Mouse (Mus musculus): ENCODE measurements around the gene Tmem218. TPM values are rescaled to one million over a fixed set of nuclear protein-coding genes. Genes with fewer than 3 reads are reported as not detected.

The Tmem218 gene
- polyA plus RNA-seq (2015; fragmentation: Nextera tagmentation; extraction: Ambion mirVana), result 11.4 and 11.7 TPM in 2 replicates

GRCm38 (mm10) chr9:37207929-37208411 is at the start of gene Tmem218:
Gene Tmem218, plus strand, starts transcription at chr9:37208223.
- peak within 1 kb of the TSS; percentile 69 for H3K4me3 ChIP-seq (replicated peaks)
- no peaks in the 10 kb centered on the region for H3K27me3 ChIP-seq
- H3K4me2 ChIP-seq, result peak within 1 kb of the TSS; percentile 77
- peak within 1 kb of the TSS; percentile 87 for H3K27ac ChIP-seq
- peak within 1 kb of the TSS; percentile 71 for H3K9ac ChIP-seq
- WGBS, result under 1% methylated on average over 21 of the region's 21 CpGs
- H3K4me1 ChIP-seq, result peaks cover 19% of the 10 kb centered on the region
- ATAC-seq (replicated peaks; ENCODE audit: low FRiP score), result peak; percentile 100
- no peaks in the 10 kb centered on the region for H3K36me3 ChIP-seq
- H3K9me3 ChIP-seq (replicated peaks), result no peaks in the 10 kb centered on the region

DNA sequence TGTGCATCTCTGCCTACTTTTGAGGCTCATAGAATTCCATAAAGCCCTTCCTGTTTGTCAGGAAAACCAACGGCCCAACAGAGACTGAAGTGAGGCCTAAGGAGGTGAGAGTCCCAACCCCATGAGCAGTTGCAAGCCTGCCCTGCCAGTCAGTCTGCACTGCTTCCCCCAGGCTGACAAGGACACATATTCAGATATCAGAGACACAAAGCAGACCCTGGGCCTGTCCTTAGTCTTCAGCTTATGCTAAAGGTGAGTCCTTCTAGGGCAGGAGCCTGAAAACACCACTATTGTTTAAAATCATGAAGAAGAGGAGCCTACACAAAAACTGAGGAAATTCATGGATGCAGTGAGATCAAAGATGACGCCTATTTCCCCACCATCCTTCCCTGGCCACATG is 47.3 kb upstream of the Tmem218 start:
- Histone ChIP-seq H3K36me3 (no peaks in the 10 kb centered on the region), H3K4me1 (no peaks in the 10 kb centered on the region), H3K27me3 (no peaks in the 10 kb centered on the region), H3K9me3 (replicated peaks) (no peaks in the 10 kb centered on the region), H3K4me3 (replicated peaks) (no peak overlapping the region), H3K4me2 (no peak overlapping the region), H3K27ac (no peak overlapping the region), H3K9ac (no peak overlapping the region)
- no peak for ATAC-seq (replicated peaks; ENCODE audit: low FRiP score)
- 82% methylated on average over 2 of the region's 2 CpGs for WGBS

DNA sequence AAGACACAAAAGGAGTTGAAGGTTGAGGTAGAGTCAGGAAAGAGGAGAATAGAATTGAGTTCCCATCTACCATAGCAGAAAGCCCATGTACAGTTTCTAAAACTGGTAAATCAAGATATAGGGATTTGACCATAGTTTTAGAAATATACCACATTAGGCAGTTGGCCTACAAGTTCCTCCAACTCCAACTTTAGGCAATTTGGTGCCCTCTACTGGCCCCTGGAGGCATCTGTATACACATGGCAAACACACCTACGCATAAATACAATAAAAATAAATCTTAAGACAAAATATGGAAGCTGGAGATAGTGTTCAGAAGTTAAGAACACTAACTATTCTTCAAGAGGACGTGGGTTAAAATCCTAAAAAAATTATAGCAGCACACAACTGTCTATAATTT is 41.1 kb upstream of the Tmem218 start:
- H3K4me3 ChIP-seq (replicated peaks), result no peak overlapping the region
- H3K27ac ChIP-seq, result no peak overlapping the region
- no peaks in the 10 kb centered on the region for H3K27me3 ChIP-seq
- H3K9ac ChIP-seq, result no peak overlapping the region
- H3K4me1 ChIP-seq, result no peaks in the 10 kb centered on the region
- no peaks in the 10 kb centered on the region for H3K36me3 ChIP-seq
- no peak for ATAC-seq (replicated peaks; ENCODE audit: low FRiP score)
- 69% methylated on average over 2 of the region's 2 CpGs for WGBS
- no peak overlapping the region for H3K4me2 ChIP-seq
- no peaks in the 10 kb centered on the region for H3K9me3 ChIP-seq (replicated peaks)

- H3K9ac ChIP-seq, result no peak overlapping the region
- ATAC-seq (replicated peaks; ENCODE audit: low FRiP score), result no peak
- H3K36me3 ChIP-seq, result no peaks in the 10 kb centered on the region
- H3K27ac ChIP-seq, result no peak overlapping the region
- H3K27me3 ChIP-seq, result peaks cover 11% of the 10 kb centered on the region; the same call in 1 of the 2 replicates
- 64% methylated on average over 5 of the region's 5 CpGs for WGBS
- no peaks in the 10 kb centered on the region for H3K9me3 ChIP-seq (replicated peaks)
- H3K4me2 ChIP-seq, result no peak overlapping the region
- H3K4me3 ChIP-seq (replicated peaks), result no peak overlapping the region
- peaks cover 15% of the 10 kb centered on the region for H3K4me1 ChIP-seq
These were observed 34.6 kb upstream of the Tmem218 start for GRCm38 (mm10) chr9:37173376-37173775.

DNA sequence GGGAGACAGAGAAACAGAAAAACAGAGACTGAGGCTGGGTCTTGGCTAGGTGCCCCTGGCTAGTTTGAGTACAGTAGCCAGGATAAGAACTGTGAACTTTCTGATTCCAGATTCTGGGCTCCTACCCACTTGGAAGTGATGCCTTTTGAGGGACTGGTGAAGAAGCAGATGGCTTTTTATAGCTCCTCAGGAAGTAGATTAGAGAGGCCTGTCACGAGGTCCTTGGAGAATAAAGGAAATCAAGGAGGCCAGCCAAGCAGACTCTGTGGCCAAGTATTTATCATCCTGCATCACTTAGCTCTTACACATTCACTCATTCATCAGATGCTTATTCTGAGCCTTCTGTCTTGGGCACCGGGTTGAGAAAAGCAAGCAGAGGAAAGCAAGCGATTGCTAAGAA is 32.0 kb upstream of the Tmem218 start:
- no peak overlapping the region for H3K27ac ChIP-seq
- H3K4me1 ChIP-seq, result peaks cover 15% of the 10 kb centered on the region
- no peak overlapping the region for H3K4me2 ChIP-seq
- H3K36me3 ChIP-seq, result no peaks in the 10 kb centered on the region
- 52% methylated on average over 3 of the region's 3 CpGs for WGBS
- no peak for ATAC-seq (replicated peaks; ENCODE audit: low FRiP score)
- H3K9me3 ChIP-seq (replicated peaks), result no peaks in the 10 kb centered on the region
- peaks cover 11% of the 10 kb centered on the region; the same call in 1 of the 2 replicates for H3K27me3 ChIP-seq
- no peak overlapping the region for H3K4me3 ChIP-seq (replicated peaks)
- no peak overlapping the region for H3K9ac ChIP-seq

DNA sequence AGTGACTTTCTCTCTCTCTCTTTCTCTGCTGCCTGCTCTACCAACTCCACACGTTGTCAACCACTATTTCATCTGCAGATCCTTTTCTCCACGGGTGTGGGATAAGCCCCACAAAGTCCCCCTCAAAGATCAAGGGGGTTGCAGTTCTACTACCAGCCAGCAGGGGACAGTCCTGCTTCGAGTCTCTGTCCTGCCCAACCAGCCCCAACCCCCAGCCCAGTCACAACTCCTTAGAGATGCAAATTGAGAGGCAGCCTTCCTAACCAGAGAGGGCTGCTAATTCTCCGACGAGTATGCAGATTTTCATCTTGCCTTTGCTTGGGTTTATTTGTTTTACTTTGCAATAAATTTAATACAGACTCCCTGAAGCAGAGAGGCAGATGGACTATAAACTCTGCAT is 30.9 kb upstream of the Tmem218 start:
- Histone ChIP-seq H3K4me1 (peaks cover 15% of the 10 kb centered on the region), H3K27ac (no peak overlapping the region), H3K9ac (no peak overlapping the region), H3K9me3 (replicated peaks) (no peaks in the 10 kb centered on the region), H3K36me3 (no peaks in the 10 kb centered on the region), H3K4me3 (replicated peaks) (no peak overlapping the region), H3K27me3 (peaks cover 11% of the 10 kb centered on the region; the same call in 1 of the 2 replicates), H3K4me2 (no peak overlapping the region)
- WGBS, result 2% methylated on average over 5 of the region's 5 CpGs
- ATAC-seq (replicated peaks; ENCODE audit: low FRiP score), result no peak

GRCm38 (mm10) chr9:37177551-37177950 is 30.5 kb upstream of the Tmem218 start:
- Histone ChIP-seq H3K4me1 (peaks cover 15% of the 10 kb centered on the region), H3K9ac (no peak overlapping the region), H3K36me3 (no peaks in the 10 kb centered on the region), H3K27ac (0 out of 2 replicates have a peak overlapping the region, but pooled peaks have one; percentile 9), H3K4me2 (no peak overlapping the region), H3K27me3 (peaks cover 11% of the 10 kb centered on the region; the same call in 1 of the 2 replicates), H3K9me3 (replicated peaks) (no peaks in the 10 kb centered on the region), H3K4me3 (replicated peaks) (no peak overlapping the region)
- WGBS, result 53% methylated on average over 8 of the region's 8 CpGs
- no peak for ATAC-seq (replicated peaks; ENCODE audit: low FRiP score)

GRCm38 (mm10) chr9:37178911-37179310 is 29.1 kb upstream of the Tmem218 start:
- H3K9me3 ChIP-seq (replicated peaks), result no peaks in the 10 kb centered on the region
- no peak overlapping the region for H3K27ac ChIP-seq
- no peaks in the 10 kb centered on the region for H3K36me3 ChIP-seq
- H3K4me3 ChIP-seq (replicated peaks), result no peak overlapping the region
- H3K4me2 ChIP-seq, result no peak overlapping the region
- ATAC-seq (replicated peaks; ENCODE audit: low FRiP score), result no peak
- H3K27me3 ChIP-seq, result peaks cover 10% of the 10 kb centered on the region; the same call in 1 of the 2 replicates
- 50% methylated on average over 4 of the region's 4 CpGs for WGBS
- H3K9ac ChIP-seq, result no peak overlapping the region
- peaks cover 15% of the 10 kb centered on the region for H3K4me1 ChIP-seq

GRCm38 (mm10) chr9:37179596-37179995 is 28.4 kb upstream of the Tmem218 start:
- no peak for ATAC-seq (replicated peaks; ENCODE audit: low FRiP score)

GRCm38 (mm10) chr9:37181596-37181995 is 26.4 kb upstream of the Tmem218 start:
- Histone ChIP-seq H3K27me3 (no peaks in the 10 kb centered on the region), H3K4me3 (replicated peaks) (no peak overlapping the region), H3K4me2 (no peak overlapping the region), H3K9me3 (replicated peaks) (no peaks in the 10 kb centered on the region), H3K9ac (no peak overlapping the region), H3K36me3 (no peaks in the 10 kb centered on the region), H3K4me1 (peaks cover 10% of the 10 kb centered on the region), H3K27ac (no peak overlapping the region)
- WGBS, result 81% methylated on average over 5 of the region's 5 CpGs
- ATAC-seq (replicated peaks; ENCODE audit: low FRiP score), result no peak

More at GRCm38 (mm10) chr9:37179596-37179995, 28.4 kb upstream of the Tmem218 start:
- Histone ChIP-seq H3K27ac (no peak overlapping the region), H3K4me2 (no peak overlapping the region), H3K4me3 (replicated peaks) (no peak overlapping the region), H3K4me1 (peaks cover 15% of the 10 kb centered on the region), H3K9me3 (replicated peaks) (no peaks in the 10 kb centered on the region), H3K27me3 (peaks cover 3% of the 10 kb centered on the region; the same call in 1 of the 2 replicates), H3K9ac (no peak overlapping the region), H3K36me3 (no peaks in the 10 kb centered on the region)
- 84% methylated on average over 4 of the region's 4 CpGs for WGBS

DNA sequence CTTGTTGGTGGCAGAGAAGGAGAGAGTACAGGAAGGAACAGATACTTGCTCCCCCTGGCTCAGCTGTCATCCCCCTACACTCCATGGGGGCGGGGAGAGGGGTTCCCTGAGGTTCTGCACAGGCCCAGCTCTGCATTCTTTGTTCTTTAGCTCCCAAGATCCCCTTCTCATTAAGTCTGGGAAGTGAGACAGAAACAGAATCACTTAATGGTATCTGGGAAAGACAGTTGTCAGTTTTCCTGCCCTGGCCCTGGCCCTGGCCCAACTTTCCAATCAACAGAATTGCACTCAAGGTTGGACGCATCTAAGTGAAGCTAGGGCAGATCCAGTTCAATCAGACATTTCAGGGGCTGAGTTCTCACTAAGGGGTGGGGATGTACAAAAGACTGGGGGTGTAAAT is 24.8 kb upstream of the Tmem218 start:
- 70% methylated on average over 2 of the region's 2 CpGs for WGBS
- H3K9me3 ChIP-seq (replicated peaks), result no peaks in the 10 kb centered on the region
- no peaks in the 10 kb centered on the region for H3K36me3 ChIP-seq
- no peaks in the 10 kb centered on the region for H3K4me1 ChIP-seq
- H3K4me3 ChIP-seq (replicated peaks), result no peak overlapping the region
- ATAC-seq (replicated peaks; ENCODE audit: low FRiP score), result no peak
- H3K4me2 ChIP-seq, result no peak overlapping the region
- no peaks in the 10 kb centered on the region for H3K27me3 ChIP-seq
- H3K9ac ChIP-seq, result no peak overlapping the region
- H3K27ac ChIP-seq, result no peak overlapping the region

- H3K4me3 ChIP-seq (replicated peaks), result no peak overlapping the region
- H3K27me3 ChIP-seq, result no peaks in the 10 kb centered on the region
- H3K27ac ChIP-seq, result no peak overlapping the region
- no peak overlapping the region for H3K9ac ChIP-seq
- H3K9me3 ChIP-seq (replicated peaks), result no peaks in the 10 kb centered on the region
- H3K4me2 ChIP-seq, result no peak overlapping the region
- no peaks in the 10 kb centered on the region for H3K4me1 ChIP-seq
- ATAC-seq (replicated peaks; ENCODE audit: low FRiP score), result no peak
- 86% methylated on average over 5 of the region's 5 CpGs for WGBS
- no peaks in the 10 kb centered on the region for H3K36me3 ChIP-seq
These were observed 20.6 kb upstream of the Tmem218 start for GRCm38 (mm10) chr9:37187407-37187806.

GRCm38 (mm10) chr9:37188024-37188423 is 20.0 kb upstream of the Tmem218 start:
- no peak overlapping the region for H3K4me2 ChIP-seq
- H3K36me3 ChIP-seq, result no peaks in the 10 kb centered on the region
- no peak for ATAC-seq (replicated peaks; ENCODE audit: low FRiP score)
- WGBS, result 90% methylated on average over 3 of the region's 3 CpGs
- H3K4me1 ChIP-seq, result no peaks in the 10 kb centered on the region
- no peaks in the 10 kb centered on the region for H3K9me3 ChIP-seq (replicated peaks)
- no peaks in the 10 kb centered on the region for H3K27me3 ChIP-seq
- H3K27ac ChIP-seq, result no peak overlapping the region
- no peak overlapping the region for H3K4me3 ChIP-seq (replicated peaks)
- no peak overlapping the region for H3K9ac ChIP-seq
